Mouse (Mus musculus) left cerebral cortex, postnatal 14 days (tissue): ENCODE data around the gene Folr1. TPM values are rescaled to one million over a fixed set of nuclear protein-coding genes. Genes with fewer than 3 reads are reported as not detected.

Source experiments
- DNase-seq, 2 experiments: peaks; one replicate each; pipeline ENCODE4 v3.0.0; 2021 to 2022; ENCODE audit warnings: low spot score in 2 of 2, mixed read lengths in 1 of 2
- intact Hi-C: fragments of 180-260 bp; cut with DNase I; formaldehyde crosslinking; loops from one replicate; pipeline ENCODE4 v1.15.1; 2025
- long read RNA-seq, 2 experiments: library from polyadenylated mRNA; stranded (forward); transcript quantifications; one replicate each; pipeline ENCODE4 v2.0.0; 2021
- total RNA-seq, 2 experiments: library from RNA; stranded (reverse); gene quantifications; 2 replicates each; pipeline ENCODE4 v1.2.3; 2021

Folr1 gene
- total RNA-seq = 1 to 10 TPM; 4.2 to 5.7 TPM
- long read RNA-seq, experiment 1 = 0 reads
- long read RNA-seq, experiment 2, partial matches to known transcripts = 1 of 1 reads
- long read RNA-seq, experiment 2, other reads (novel, unspliced or antisense) = 0 of 1 reads

- intact Hi-C loops = no loop called here
Observed at GRCm38 (mm10) chr7:101870629-101871028, at the start of gene Folr1. TSS of gene Folr1 (minus strand) at chr7:101870788.

GRCm38 (mm10) chr7:101918071-101918470 is 47.5 kb upstream of the Folr1 start:
- peak; percentile 49 to 71 for DNase-seq
- intact Hi-C loops = no loop called here

More at GRCm38 (mm10) chr7:101870629-101871028, at the start of gene Folr1:
- no peak for DNase-seq

- intact Hi-C loops = no loop called here
- no peak for DNase-seq
Observed at GRCm38 (mm10) chr7:101911982-101912381, 41.4 kb upstream of the Folr1 start.

- no peak for DNase-seq
- intact Hi-C loops = no loop called here
Observed at GRCm38 (mm10) chr7:101910138-101910537, 39.5 kb upstream of the Folr1 start.

- intact Hi-C loops = no loop called here
- no peak for DNase-seq
Observed at GRCm38 (mm10) chr7:101908367-101908766, 37.8 kb upstream of the Folr1 start.

- intact Hi-C loops = no loop called here
Observed at GRCm38 (mm10) chr7:101906696-101907095, 36.1 kb upstream of the Folr1 start.

GRCm38 (mm10) chr7:101906287-101906681 is 35.7 kb upstream of the Folr1 start, which contains the start of gene Tomt:
TSS of gene Tomt (minus strand) at chr7:101906359.
- intact Hi-C loops = no loop called here
- no peak for DNase-seq

More at GRCm38 (mm10) chr7:101906696-101907095, 36.1 kb upstream of the Folr1 start:
- no peak for DNase-seq

- intact Hi-C loops = no loop called here
Observed at GRCm38 (mm10) chr7:101905561-101906286, 35.1 kb upstream of the Folr1 start, which contains the start of gene Lamtor1. TSS of gene Lamtor1 (plus strand) at chr7:101905904.

GRCm38 (mm10) chr7:101902846-101903245 is 32.3 kb upstream of the Folr1 start:
- intact Hi-C loops = no loop called here
- no peak for DNase-seq

More at GRCm38 (mm10) chr7:101905561-101906286, 35.1 kb upstream of the Folr1 start, which contains the start of gene Lamtor1:
- peak; percentile 100 for DNase-seq

- no peak for DNase-seq
- intact Hi-C loops = no loop called here
Observed at GRCm38 (mm10) chr7:101901969-101902368, 31.4 kb upstream of the Folr1 start.

GRCm38 (mm10) chr7:101900331-101901097 is 29.9 kb upstream of the Folr1 start:
- intact Hi-C loops = no loop called here
- no peak for DNase-seq

- intact Hi-C loops = loop anchor here (5.0 kb wide), 1 partner anchor 229 kb away; no protein-coding TSS in a partner anchor
- DNase-seq = peak; percentile 98 to 99
Observed at GRCm38 (mm10) chr7:101896104-101897066, 25.8 kb upstream of the Folr1 start.

GRCm38 (mm10) chr7:101895695-101896094 is 25.1 kb upstream of the Folr1 start:
- no peak for DNase-seq
- intact Hi-C loops = loop anchor here (5.0 kb wide), 1 partner anchor 228 kb away; no protein-coding TSS in a partner anchor

GRCm38 (mm10) chr7:101888460-101888859 is 17.9 kb upstream of the Folr1 start:
- no peak for DNase-seq

GRCm38 (mm10) chr7:101886274-101886673 is 15.7 kb upstream of the Folr1 start:
- intact Hi-C loops = no loop called here
- DNase-seq = no peak

More at GRCm38 (mm10) chr7:101888460-101888859, 17.9 kb upstream of the Folr1 start:
- intact Hi-C loops = no loop called here

- intact Hi-C loops = no loop called here
- DNase-seq = no peak
Observed at GRCm38 (mm10) chr7:101884160-101884559, 13.6 kb upstream of the Folr1 start.

- no peak for DNase-seq
- intact Hi-C loops = no loop called here
Observed at GRCm38 (mm10) chr7:101882413-101883154, 12.0 kb upstream of the Folr1 start.

- no peak for DNase-seq
- intact Hi-C loops = no loop called here
Observed at GRCm38 (mm10) chr7:101880855-101881254, 10.3 kb upstream of the Folr1 start.
